ENCODE assay signal across 32 mouse cellular contexts in genomic region chr10:54761084-54761483, GRCm38 (mm10).
"Had no signal": no experiment of that assay in that cellular context is flagged by ENCODE, and none has a peak within 500 bp of the region (broad histone marks: within the 10 kb centered on the region; RNA-seq: fewer than 3 reads in every experiment).

No protein-coding gene starts in this region.

- H3K4me2 ChIP-seq: limb, embryonic 12.5 days; limb, embryonic 13.5 days; limb, embryonic 15.5 days; liver, embryonic 11.5 days; liver, embryonic 12.5 days; liver, embryonic 13.5 days; liver, embryonic 15.5 days; lung, embryonic 14.5 days; lung, embryonic 15.5 days; midbrain, embryonic 11.5 days; midbrain, embryonic 12.5 days; midbrain, embryonic 13.5 days; midbrain, embryonic 15.5 days; neural tube, embryonic 12.5 days had no signal

- H3K27me3 ChIP-seq: limb, embryonic 12.5 days; limb, embryonic 13.5 days; limb, embryonic 15.5 days; liver, embryonic 12.5 days; liver, embryonic 13.5 days; liver, embryonic 15.5 days; lung, embryonic 15.5 days; megakaryocyte, embryonic 14.5 days; midbrain, embryonic 12.5 days; midbrain, embryonic 13.5 days; midbrain, embryonic 15.5 days; neural tube, embryonic 12.5 days had no signal

- ATAC-seq: liver, embryonic 12.5 days; liver, postnatal 0 days; lung, postnatal 0 days; midbrain, embryonic 13.5 days; midbrain, embryonic 15.5 days; midbrain, embryonic 16.5 days had no signal

- H3K4me3 ChIP-seq: limb, embryonic 10.5 days; limb, embryonic 12.5 days; limb, embryonic 13.5 days; limb, embryonic 15.5 days; liver, embryonic 12.5 days; liver, embryonic 13.5 days; liver, embryonic 15.5 days; lung, embryonic 15.5 days; megakaryocyte, embryonic 14.5 days; midbrain, embryonic 10.5 days; midbrain, embryonic 12.5 days; midbrain, embryonic 13.5 days; midbrain, embryonic 15.5 days; myocyte; neural tube, embryonic 12.5 days had no signal

- H3K4me1 ChIP-seq: limb, embryonic 10.5 days; limb, embryonic 12.5 days; limb, embryonic 13.5 days; limb, embryonic 15.5 days; liver, embryonic 12.5 days; liver, embryonic 13.5 days; liver, embryonic 15.5 days; lung, embryonic 15.5 days; megakaryocyte, embryonic 14.5 days; midbrain, embryonic 10.5 days; midbrain, embryonic 12.5 days; midbrain, embryonic 13.5 days; midbrain, embryonic 15.5 days; neural tube, embryonic 12.5 days had no signal

- H3K9ac ChIP-seq: limb, embryonic 12.5 days; limb, embryonic 13.5 days; limb, embryonic 15.5 days; liver, embryonic 12.5 days; liver, embryonic 13.5 days; liver, embryonic 14.5 days; liver, embryonic 15.5 days; liver, postnatal 0 days; lung, embryonic 14.5 days; lung, embryonic 15.5 days; midbrain, embryonic 12.5 days; midbrain, embryonic 13.5 days; midbrain, embryonic 15.5 days; neural tube, embryonic 12.5 days had no signal

- DNase-seq: left cerebral cortex, postnatal 4 days; liver; liver, embryonic 13.5 days; liver, postnatal 0 days; lung, adult 18-20 months; lung, adult 2 months; lung, embryonic 14.5 days; lung, postnatal 10 days; lung, postnatal 14 days; lung, postnatal 36 days; lung, postnatal 4 days; midbrain, embryonic 14.5 days had no signal

- H3K27ac ChIP-seq: limb, embryonic 10.5 days; limb, embryonic 12.5 days; limb, embryonic 13.5 days; limb, embryonic 15.5 days; liver, embryonic 12.5 days; liver, embryonic 13.5 days; liver, embryonic 14.5 days; liver, embryonic 15.5 days; lung, embryonic 15.5 days; macrophage; midbrain, embryonic 10.5 days; midbrain, embryonic 12.5 days; midbrain, embryonic 13.5 days; midbrain, embryonic 15.5 days; neural tube, embryonic 12.5 days had no signal

- H3K36me3 ChIP-seq: limb, embryonic 10.5 days; limb, embryonic 12.5 days; limb, embryonic 13.5 days; limb, embryonic 15.5 days; liver, embryonic 12.5 days; liver, embryonic 13.5 days; liver, embryonic 15.5 days; lung, embryonic 15.5 days; midbrain, embryonic 10.5 days; midbrain, embryonic 12.5 days; midbrain, embryonic 13.5 days; midbrain, embryonic 15.5 days; neural tube, embryonic 12.5 days had no signal

- H3K9me3 ChIP-seq: limb, embryonic 10.5 days; limb, embryonic 12.5 days; limb, embryonic 13.5 days; limb, embryonic 15.5 days; liver, embryonic 12.5 days; liver, embryonic 13.5 days; liver, embryonic 15.5 days; lung, embryonic 15.5 days; megakaryocyte, embryonic 14.5 days; midbrain, embryonic 10.5 days; midbrain, embryonic 12.5 days; midbrain, embryonic 13.5 days; midbrain, embryonic 15.5 days; neural tube, embryonic 12.5 days had no signal
